Mouse (Mus musculus) olfactory bulb, adult 2 months (tissue): ENCODE measurements around the gene Gm16429. TPM values are rescaled to one million over a fixed set of nuclear protein-coding genes. Genes with fewer than 3 reads are reported as not detected.
"Not testable (repeated sequence)": the region's sequence is repeated elsewhere in the genome, so short reads cannot be mapped to it uniquely, and the experiment has no call there.

ENCODE experiments used
- H3K27ac ChIP-seq: fragments of 200-500 bp; 2 replicates; pipeline ENCODE4 v1.5.1; 2012; ENCODE audit warnings: low read depth, low read length; ENCODE audit not compliant: insufficient read depth
- H3K4me1 ChIP-seq: fragments of 200-500 bp; 2 replicates; pipeline ENCODE4 v1.6.1; 2012; ENCODE audit warnings: low read length; ENCODE audit not compliant: control insufficient read depth, insufficient read depth
- H3K4me3 ChIP-seq: fragments of 200-500 bp; 2 replicates; pipeline ENCODE4 v1.5.1; 2012; ENCODE audit warnings: mild to moderate bottlenecking, low read depth, low read length, moderate library complexity; ENCODE audit not compliant: insufficient read depth
- WGBS: fragments of 180-500 bp; shearing (Covaris S2); methylation state at CpG from one replicate; pipeline ENCODE4 v1.1.7; 2018; 5-methylcytosine and 5-hydroxymethylcytosine counted together
- polyA plus RNA-seq: library from polyadenylated mRNA; stranded (reverse); fragments of >200 nt; gene quantifications from 2 replicates; pipeline ENCODE4 v1.2.4, GENCODE M21; 2012; ENCODE audit warnings: low replicate concordance; ENCODE audit not compliant: missing spikeins, insufficient read depth, insufficient read length

The Gm16429 gene
- not detected in 2 replicates for polyA plus RNA-seq

- no CpG with 5 or more reads among the region's 1 CpGs for WGBS
- not testable (repeated sequence) for H3K4me3 ChIP-seq, H3K27ac ChIP-seq, H3K4me1 ChIP-seq
These were observed at the start of gene Gm16429 for GRCm38 (mm10) chr5:93928952-93929351. Gm16429 (minus strand) TSS chr5:93929052.

Other genes starting within 250 kb of the Gm16429 start
- not detected in 2 replicates for gene Gm7792, start 85.3 kb downstream of the Gm16429 start, polyA plus RNA-seq
- gene BC061212, start 141.5 kb upstream of the Gm16429 start, polyA plus RNA-seq = not detected in 2 replicates
- not detected in 2 replicates for gene Gm6351, start 147.3 kb upstream of the Gm16429 start, polyA plus RNA-seq